Mouse (Mus musculus) CD8-positive naive resting alpha-beta T cell, adult 2 months (primary cell): ENCODE measurements at regions not wholly inside any gene's neighbourhood (a gene's known extent, or its start where the extent isn't known, plus 50 kb on each side); places are given as distances from the start of the nearest gene placed in this dataset.

Experiments
- DNase-seq, 2 experiments: peaks; one replicate each; pipeline ENCODE4 v3.0.0; 2022; ENCODE audit warnings: low read depth in 2 of 2, low spot score in 2 of 2

- DNase-seq: no peak
Observed at GRCm38 (mm10) chr3:21496166-21496565, 580.3 kb upstream of the Tbl1xr1 start.

GRCm38 (mm10) chr3:21497011-21497410 is 579.4 kb upstream of the Tbl1xr1 start:
- DNase-seq: no peak

GRCm38 (mm10) chr3:21507655-21508054 is 568.8 kb upstream of the Tbl1xr1 start:
- DNase-seq: no peak

GRCm38 (mm10) chr3:21512081-21512480 is 564.4 kb upstream of the Tbl1xr1 start:
- no peak for DNase-seq

- DNase-seq: no peak
Observed at GRCm38 (mm10) chr3:21524426-21524937, 552.0 kb upstream of the Tbl1xr1 start.

GRCm38 (mm10) chr3:21530862-21531261 is 545.6 kb upstream of the Tbl1xr1 start:
- no peak for DNase-seq

- no peak for DNase-seq
Observed at GRCm38 (mm10) chr3:21539138-21539537, 537.3 kb upstream of the Tbl1xr1 start.

GRCm38 (mm10) chr3:21544456-21544855 is 532.0 kb upstream of the Tbl1xr1 start:
- no peak for DNase-seq

GRCm38 (mm10) chr3:21545156-21545893 is 531.1 kb upstream of the Tbl1xr1 start:
- no peak for DNase-seq

- DNase-seq: no peak
Observed at GRCm38 (mm10) chr3:21546411-21546810, 530.0 kb upstream of the Tbl1xr1 start.

GRCm38 (mm10) chr3:21549671-21550070 is 526.8 kb upstream of the Tbl1xr1 start:
- DNase-seq: no peak

GRCm38 (mm10) chr3:21553159-21553758 is 523.2 kb upstream of the Tbl1xr1 start:
- DNase-seq: no peak

GRCm38 (mm10) chr3:21553859-21554258 is 522.6 kb upstream of the Tbl1xr1 start:
- no peak for DNase-seq

GRCm38 (mm10) chr3:21557963-21558441 is 518.5 kb upstream of the Tbl1xr1 start:
- DNase-seq: no peak

- DNase-seq: no peak
Observed at GRCm38 (mm10) chr3:21562771-21563312, 513.6 kb upstream of the Tbl1xr1 start.

- DNase-seq: no peak
Observed at GRCm38 (mm10) chr3:21563454-21563853, 513.0 kb upstream of the Tbl1xr1 start.

- no peak for DNase-seq
Observed at GRCm38 (mm10) chr3:21564211-21564781, 512.2 kb upstream of the Tbl1xr1 start.

GRCm38 (mm10) chr3:21564847-21565485 is 511.5 kb upstream of the Tbl1xr1 start:
- no peak for DNase-seq

GRCm38 (mm10) chr3:21569721-21570120 is 506.7 kb upstream of the Tbl1xr1 start:
- no peak for DNase-seq

GRCm38 (mm10) chr3:21578635-21579034 is 497.8 kb upstream of the Tbl1xr1 start:
- DNase-seq: no peak

- DNase-seq: no peak
Observed at GRCm38 (mm10) chr3:21582122-21582521, 494.3 kb upstream of the Tbl1xr1 start.
